Mouse (Mus musculus) bone marrow, adult 2 months (tissue): ENCODE data around the gene Hnrnpul2.

Experiments used
- CTCF ChIP-seq: fragments of 200-500 bp; IDR thresholded peaks from 2 replicates; pipeline ENCODE4 v1.5.1; 2011; ENCODE audit warnings: low read length, control low read depth; ENCODE audit not compliant: control insufficient read depth, insufficient read depth
- POLR2A ChIP-seq: fragments of 200-500 bp; IDR thresholded peaks from 2 replicates; pipeline ENCODE4 v1.6.1; 2011; ENCODE audit warnings: low read depth, mild to moderate bottlenecking, control low read depth, low read length, borderline replicate concordance; ENCODE audit not compliant: control insufficient read depth

GRCm38 (mm10) chr19:8838041-8838730 lies 18.4 kb downstream of the Hnrnpul2 start:
- TF ChIP-seq CTCF (no peak), POLR2A (no peak)
